Mouse (Mus musculus) brain, embryonic 14.5 days (tissue): ENCODE results near the gene Frmd4b.

Source experiments
- CTCF ChIP-seq: fragments of 200-500 bp; IDR thresholded peaks from 2 replicates; pipeline ENCODE4 v1.5.1; 2012; ENCODE audit warnings: inconsistent platforms, mild to moderate bottlenecking, moderate library complexity, borderline replicate concordance; ENCODE audit not compliant: insufficient read depth, insufficient read length; ENCODE audit errors: extremely low read depth
- POLR2A ChIP-seq: fragments of 200-500 bp; IDR thresholded peaks from 2 replicates; pipeline ENCODE4 v1.6.1; 2012; ENCODE audit warnings: mild to moderate bottlenecking, inconsistent platforms, borderline replicate concordance; ENCODE audit not compliant: poor library complexity, insufficient read depth, insufficient read length, severe bottlenecking; ENCODE audit errors: extremely low read depth

- no peak for TF ChIP-seq POLR2A
- TF ChIP-seq CTCF, result no peak
Observed at GRCm38 (mm10) chr6:97356612-97357011, 260.7 kb downstream of the Frmd4b start.
